ENCODE assay signal across 20 mouse cellular contexts in genomic region chr19:56102454-56103080, GRCm38 (mm10).
DNase-seq lines count a peak whose midpoint lies in the region; ATAC-seq and TF ChIP-seq lines count a peak whose summit lies in the region.
"Had no signal": no experiment of that assay in that cellular context is flagged by ENCODE, and none has a peak within 500 bp of the region (broad histone marks: within the 10 kb centered on the region; RNA-seq: fewer than 3 reads in every experiment).

No protein-coding gene starts in this region.

- DNase-seq in lung, postnatal 0 days (ENCODE audit: low spot score), result peak; percentile 67
- no peak for DNase-seq in lung, adult 2 months
- no peak for DNase-seq in limb, embryonic 10.5 days (ENCODE audit: low spot score)
- DNase-seq in stomach, postnatal 0 days (ENCODE audit: low spot score), result no peak
- DNase-seq in embryo, embryonic 9.5 days (ENCODE audit: extremely low spot score), result no peak
- no peak for DNase-seq in midbrain, embryonic 10.5 days (ENCODE audit: low spot score)
- no peak for DNase-seq in spleen, postnatal 4 days (ENCODE audit: low spot score in 2 of 2)
- DNase-seq: adrenal gland, adult 8-10 months; cerebellum, adult 11-12 months; cerebellum, postnatal 25 days; gastrocnemius, postnatal 14 days; kidney, adult 8-10 months; kidney, postnatal 14 days; lung, postnatal 14 days; retina, postnatal 1 day; thymus, adult 18-20 months; thymus, postnatal 4 days had no signal

- TF ChIP-seq POLR2A in lung, adult 2 months (IDR thresholded peaks at IDR 0.05; ENCODE audit: borderline replicate concordance, extremely low read depth, low read depth, low read length), result no peak

- TF ChIP-seq EP300 in lung, postnatal 0 days (IDR thresholded peaks at IDR 0.05), result no peak
- TF ChIP-seq EP300 in stomach, postnatal 0 days (optimal IDR thresholded peaks at IDR 0.05), result no peak

- no peaks in the 10 kb centered on the region for H3K36me3 ChIP-seq in lung, postnatal 0 days (ENCODE audit: insufficient read depth, low read length)
- H3K36me3 ChIP-seq in embryonic facial prominence, embryonic 15.5 days, result no peaks in the 10 kb centered on the region
- peaks cover under 1% of the 10 kb centered on the region; the same call in 1 of the 2 replicates for H3K36me3 ChIP-seq in limb, embryonic 10.5 days
- H3K36me3 ChIP-seq in stomach, postnatal 0 days (ENCODE audit: control insufficient read depth, insufficient read depth, low read length), result no peaks in the 10 kb centered on the region
- H3K36me3 ChIP-seq in midbrain, embryonic 10.5 days, result no peaks in the 10 kb centered on the region
- H3K36me3 ChIP-seq: liver, embryonic 12.5 days had no signal

- whole genome bisulfite sequencing in lung, postnatal 0 days, result 44% methylated on average over 7 of the region's 7 CpGs
- WGBS in lung, adult 2 months, result 54% methylated on average over 7 of the region's 7 CpGs
- 52% methylated on average over 7 of the region's 7 CpGs for WGBS in embryonic facial prominence, embryonic 15.5 days
- WGBS in limb, embryonic 10.5 days, result 66% methylated on average over 7 of the region's 7 CpGs
- 32% methylated on average over 7 of the region's 7 CpGs for WGBS in stomach, postnatal 0 days
- 82% methylated on average over 7 of the region's 7 CpGs for WGBS in midbrain, embryonic 10.5 days

- H3K4me1 ChIP-seq in lung, postnatal 0 days (ENCODE audit: insufficient read depth, low read depth, low read length), result no peaks in the 10 kb centered on the region
- no peaks in the 10 kb centered on the region for H3K4me1 ChIP-seq in lung, adult 2 months (ENCODE audit: control insufficient read depth, insufficient read depth, low read length)
- peaks cover 34% of the 10 kb centered on the region for H3K4me1 ChIP-seq in embryonic facial prominence, embryonic 15.5 days
- H3K4me1 ChIP-seq in limb, embryonic 10.5 days, result peaks cover 72% of the 10 kb centered on the region
- H3K4me1 ChIP-seq in stomach, postnatal 0 days (replicated peaks; ENCODE audit: control insufficient read depth, insufficient read depth), result no peaks in the 10 kb centered on the region
- H3K4me1 ChIP-seq in midbrain, embryonic 10.5 days, result peaks cover 23% of the 10 kb centered on the region
- H3K4me1 ChIP-seq: liver, embryonic 12.5 days had no signal

- ATAC-seq in lung, postnatal 0 days, result peak; percentile 23; the same call in 1 of the 2 replicates
- ATAC-seq in embryonic facial prominence, embryonic 15.5 days (ENCODE audit: insufficient number of reproducible peaks, low FRiP score, low TSS enrichment, low read depth), result 0 out of 2 replicates have a peak, but pooled peaks have one; percentile 7
- peak; percentile 26; the same call in 1 of the 2 replicates for ATAC-seq in stomach, postnatal 0 days (ENCODE audit: low FRiP score, low TSS enrichment)
- ATAC-seq: liver, embryonic 12.5 days had no signal

- H3K4me2 ChIP-seq in lung, postnatal 0 days (replicated peaks; ENCODE audit: low read depth, low read length), result no peak overlapping the region
- H3K4me2 ChIP-seq in embryonic facial prominence, embryonic 15.5 days (replicated peaks), result no peak overlapping the region
- H3K4me2 ChIP-seq in stomach, postnatal 0 days (replicated peaks; ENCODE audit: low read depth), result no peak overlapping the region
- H3K4me2 ChIP-seq: liver, embryonic 12.5 days had no signal

- H3K9me3 ChIP-seq in lung, postnatal 0 days (ENCODE audit: low read length), result no peaks in the 10 kb centered on the region
- no peaks in the 10 kb centered on the region for H3K9me3 ChIP-seq in embryonic facial prominence, embryonic 15.5 days (replicated peaks)
- no peaks in the 10 kb centered on the region for H3K9me3 ChIP-seq in limb, embryonic 10.5 days (replicated peaks)
- H3K9me3 ChIP-seq in stomach, postnatal 0 days (ENCODE audit: control insufficient read depth, low read length), result no peaks in the 10 kb centered on the region
- H3K9me3 ChIP-seq in midbrain, embryonic 10.5 days (replicated peaks), result peaks cover 16% of the 10 kb centered on the region; the same call in 1 of the 2 replicates

- H3K4me3 ChIP-seq in lung, postnatal 0 days (ENCODE audit: low read depth, low read length), result no peak overlapping the region
- no peak overlapping the region for H3K4me3 ChIP-seq in lung, adult 2 months (replicated peaks; ENCODE audit: extremely low read depth, low read depth, low read length)
- no peak overlapping the region for H3K4me3 ChIP-seq in embryonic facial prominence, embryonic 15.5 days (replicated peaks)
- H3K4me3 ChIP-seq in limb, embryonic 10.5 days, result no peak overlapping the region
- H3K4me3 ChIP-seq in stomach, postnatal 0 days (ENCODE audit: low read depth, low read length), result no peak overlapping the region
- no peak overlapping the region for H3K4me3 ChIP-seq in midbrain, embryonic 10.5 days
- H3K4me3 ChIP-seq: layer of hippocampus, adult 2 months; liver, embryonic 12.5 days had no signal

- H3K27me3 ChIP-seq in lung, postnatal 0 days (replicated peaks; ENCODE audit: insufficient read depth, low read length), result no peaks in the 10 kb centered on the region
- 0 out of 2 replicates have a peak, but pooled peaks cover 5% of the 10 kb centered on the region for H3K27me3 ChIP-seq in embryonic facial prominence, embryonic 15.5 days
- peaks cover 10% of the 10 kb centered on the region; the same call in 1 of the 2 replicates for H3K27me3 ChIP-seq in limb, embryonic 10.5 days (ENCODE audit: low read depth, poor library complexity, severe bottlenecking)
- no peaks in the 10 kb centered on the region for H3K27me3 ChIP-seq in stomach, postnatal 0 days (ENCODE audit: control insufficient read depth, insufficient read depth, low read length)
- H3K27me3 ChIP-seq in midbrain, embryonic 10.5 days (ENCODE audit: low read depth, poor library complexity, severe bottlenecking), result peaks cover 29% of the 10 kb centered on the region; the same call in 1 of the 2 replicates
- H3K27me3 ChIP-seq: liver, embryonic 12.5 days had no signal

- H3K27ac ChIP-seq in lung, postnatal 0 days (ENCODE audit: low read length), result no peak overlapping the region
- 0 out of 2 replicates have a peak overlapping the region, but pooled peaks have one; percentile 39 for H3K27ac ChIP-seq in embryonic facial prominence, embryonic 15.5 days (replicated peaks)
- peak overlapping the region; percentile 80 for H3K27ac ChIP-seq in limb, embryonic 10.5 days
- no peak overlapping the region for H3K27ac ChIP-seq in stomach, postnatal 0 days (replicated peaks)
- H3K27ac ChIP-seq in midbrain, embryonic 10.5 days (replicated peaks), result no peak overlapping the region
- H3K27ac ChIP-seq: layer of hippocampus, adult 2 months; liver, embryonic 12.5 days had no signal

- H3K9ac ChIP-seq in lung, postnatal 0 days (replicated peaks; ENCODE audit: low read depth), result no peak overlapping the region
- no peak overlapping the region for H3K9ac ChIP-seq in embryonic facial prominence, embryonic 15.5 days
- H3K9ac ChIP-seq in stomach, postnatal 0 days (ENCODE audit: low read length), result no peak overlapping the region
- H3K9ac ChIP-seq: liver, embryonic 12.5 days had no signal

- TF ChIP-seq CTCF in lung, postnatal 0 days (IDR thresholded peaks at IDR 0.05), result no peak
- TF ChIP-seq CTCF in lung, adult 2 months (IDR thresholded peaks at IDR 0.05; ENCODE audit: insufficient read depth, low read length), result no peak
- TF ChIP-seq CTCF in stomach, postnatal 0 days (IDR thresholded peaks at IDR 0.05; ENCODE audit: low read depth), result peak; percentile 43

Comparison
In these comparisons a context has a peak if more than half of its experiments do, and no peak if none do; other contexts are left out.
1. H3K27ac ChIP-seq: peak in embryonic facial prominence, embryonic 15.5 days (single experiment) and limb, embryonic 10.5 days (single experiment); none in lung, postnatal 0 days (single experiment), stomach, postnatal 0 days (single experiment) and midbrain, embryonic 10.5 days (single experiment).
2. Peak in every context shown above with its lines, with median percentiles within 50 percentile points of each other: ATAC-seq.